Mouse (Mus musculus): ENCODE measurements around the gene Gm10974.

Gene Gm10974

GRCm38 (mm10) chr7:66404802-66405201 is 39.1 kb downstream of the Gm10974 start:
- no peak for DNase-seq (ENCODE audit: extremely low read depth, low read depth, low spot score)

GRCm38 (mm10) chr7:66405541-66405940 is 39.8 kb downstream of the Gm10974 start:
- no peak for DNase-seq (ENCODE audit: extremely low read depth, low read depth, low spot score)

GRCm38 (mm10) chr7:66405951-66406721 is 40.4 kb downstream of the Gm10974 start:
- DNase-seq (ENCODE audit: extremely low read depth, low read depth, low spot score), result no peak

GRCm38 (mm10) chr7:66406971-66407370 is 41.3 kb downstream of the Gm10974 start:
- DNase-seq (ENCODE audit: extremely low read depth, low read depth, low spot score), result no peak

GRCm38 (mm10) chr7:66409433-66409832 is 43.7 kb downstream of the Gm10974 start:
- DNase-seq (ENCODE audit: extremely low read depth, low read depth, low spot score), result no peak

- DNase-seq (ENCODE audit: extremely low read depth, low read depth, low spot score), result no peak
Measured at GRCm38 (mm10) chr7:66413093-66413492, 47.4 kb downstream of the Gm10974 start.

GRCm38 (mm10) chr7:66416829-66417228 is 51.1 kb downstream of the Gm10974 start:
- no peak for DNase-seq (ENCODE audit: extremely low read depth, low read depth, low spot score)

- no peak for DNase-seq (ENCODE audit: extremely low read depth, low read depth, low spot score)
Measured at GRCm38 (mm10) chr7:66418981-66419380, 53.3 kb downstream of the Gm10974 start.

GRCm38 (mm10) chr7:66421903-66422302 is 56.2 kb downstream of the Gm10974 start:
- DNase-seq (ENCODE audit: extremely low read depth, low read depth, low spot score), result no peak

GRCm38 (mm10) chr7:66427053-66427436 is 61.3 kb downstream of the Gm10974 start:
- DNase-seq (ENCODE audit: extremely low read depth, low read depth, low spot score), result no peak

GRCm38 (mm10) chr7:66427437-66428161 is 61.9 kb downstream of the Gm10974 start, which contains the start of gene Aldh1a3:
Aldh1a3 (minus strand) TSS chr7:66427517.
- DNase-seq (ENCODE audit: extremely low read depth, low read depth, low spot score), result no peak

GRCm38 (mm10) chr7:66434453-66434935 is 68.8 kb downstream of the Gm10974 start:
- no peak for DNase-seq (ENCODE audit: extremely low read depth, low read depth, low spot score)
